Mouse (Mus musculus) heart, postnatal 0 days (tissue): ENCODE measurements around the gene Trank1. TPM values are rescaled to one million over a fixed set of nuclear protein-coding genes. Genes with fewer than 3 reads are reported as not detected.

Experiments
- ATAC-seq: fragments of 200-750 bp; cut with Nextera tagmentation; 2 replicates; pipeline ENCODE4 v1.8.0; 2017; ENCODE audit warnings: low read depth, moderate number of reproducible peaks, moderate library complexity; ENCODE audit not compliant: insufficient read depth
- DNase-seq: peaks from one replicate; pipeline ENCODE4 v3.0.0-alpha.2; 2016; ENCODE audit warnings: low spot score
- H3K27ac ChIP-seq: fragments of 300-500 bp; sonication (generic); 2 replicates; pipeline ENCODE4 v1.5.1; 2014; ENCODE audit warnings: low read depth, mild to moderate bottlenecking
- H3K27me3 ChIP-seq: fragments of 300-500 bp; sonication (generic); 2 replicates; pipeline ENCODE4 v1.6.1; 2014; ENCODE audit warnings: low read length, mixed read lengths; ENCODE audit not compliant: control insufficient read depth, insufficient read depth
- H3K36me3 ChIP-seq: fragments of 300-500 bp; sonication (generic); replicated peaks from 2 replicates; pipeline ENCODE4 v1.6.1; 2014; ENCODE audit warnings: low read length, mixed read lengths; ENCODE audit not compliant: control insufficient read depth, insufficient read depth
- H3K4me1 ChIP-seq: fragments of 300-500 bp; sonication (generic); 2 replicates; pipeline ENCODE4 v1.6.1; 2014; ENCODE audit warnings: antibody characterized with exemption; ENCODE audit not compliant: control insufficient read depth, insufficient read depth
- H3K4me2 ChIP-seq: fragments of 300-500 bp; sonication (generic); 2 replicates; pipeline ENCODE4 v1.6.1; 2014; ENCODE audit warnings: low read depth, mild to moderate bottlenecking, low read length, moderate library complexity
- H3K4me3 ChIP-seq: fragments of 300-500 bp; sonication (generic); 2 replicates; pipeline ENCODE4 v1.5.1; 2014; ENCODE audit warnings: low read depth, low read length
- H3K9ac ChIP-seq: fragments of 300-500 bp; sonication (generic); replicated peaks from 2 replicates; pipeline ENCODE4 v1.6.1; 2014; ENCODE audit warnings: low read depth, low read length, mixed read lengths
- H3K9me3 ChIP-seq: fragments of 300-500 bp; sonication (generic); replicated peaks from 2 replicates; pipeline ENCODE4 v1.6.1; 2016; ENCODE audit warnings: low read length; ENCODE audit not compliant: control insufficient read depth
- CTCF ChIP-seq: IDR thresholded peaks from 2 replicates; pipeline ENCODE4 v1.5.1; 2016; ENCODE audit warnings: antibody characterized with exemption, control low read depth, low read depth
- EP300 ChIP-seq: IDR thresholded peaks from 2 replicates; pipeline ENCODE4 v1.6.1; 2016; ENCODE audit warnings: antibody characterized with exemption, low read depth
- WGBS: fragments of 180-500 bp; shearing (Covaris S2); extraction: QIAGEN DNeasy Blood & Tissue Kit; methylation state at CpG from one replicate; pipeline ENCODE4 v1.1.7; 2014; 5-methylcytosine and 5-hydroxymethylcytosine counted together
- polyA plus RNA-seq: library from polyadenylated mRNA; unstranded; fragments of >200 nt; fragmentation: Nextera tagmentation; extraction: Ambion mirVana; gene quantifications from 2 replicates; pipeline ENCODE4 v1.2.1, GENCODE M21; 2015
- total RNA-seq: library from RNA; depleted of rRNA; stranded (reverse); fragments of >200 nt; gene quantifications from 2 replicates; pipeline ENCODE4 v1.2.3, GENCODE M21; 2014; ENCODE audit warnings: low replicate concordance; rRNA removed

Gene Trank1
- total RNA-seq, result 0.04 TPM in 1 of 2 replicates, not detected in the other
- not detected in 2 replicates for polyA plus RNA-seq

- peak; percentile 17; the same call in 1 of the 2 replicates for ATAC-seq
- H3K9me3 ChIP-seq, result peaks cover 13% of the 10 kb centered on the region; the same call in 1 of the 2 replicates
- WGBS, result 11% methylated on average over 69 of the region's 72 CpGs
- H3K36me3 ChIP-seq, result no peaks in the 10 kb centered on the region
- 0 out of 2 replicates have a peak, but pooled peaks cover 5% of the 10 kb centered on the region for H3K4me1 ChIP-seq
- H3K9ac ChIP-seq, result no peak within 1 kb of the TSS
- peak within 1 kb of the TSS; percentile 65 for H3K4me2 ChIP-seq
- DNase-seq, result no peak
- TF ChIP-seq CTCF, result no peak
- TF ChIP-seq EP300, result no peak
- peak within 1 kb of the TSS; percentile 43 for H3K4me3 ChIP-seq
- no peak within 1 kb of the TSS for H3K27ac ChIP-seq
- H3K27me3 ChIP-seq, result peaks cover 54% of the 10 kb centered on the region
Measured at GRCm38 (mm10) chr9:111311031-111311842, at the start of gene Trank1. Trank1 (plus strand) TSS chr9:111311739.

DNA sequence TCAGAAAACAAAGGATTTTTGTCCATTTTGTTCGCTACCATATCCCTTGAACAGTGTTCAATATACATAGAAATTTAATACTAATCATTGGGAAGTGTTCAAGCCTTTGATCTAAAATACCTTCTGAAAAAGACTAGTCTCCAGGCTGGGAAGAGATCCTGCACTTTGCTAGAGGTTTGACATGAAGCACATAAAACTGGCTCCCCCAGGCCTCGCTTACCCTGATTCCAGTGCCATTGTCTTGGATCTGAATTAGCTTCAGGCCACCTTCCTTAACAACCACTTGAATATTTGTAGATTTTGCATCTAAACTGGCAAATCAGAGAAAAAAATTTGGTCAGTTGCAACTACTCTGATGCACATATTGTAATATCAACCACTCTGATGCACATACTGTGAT is 43.5 kb upstream of the Trank1 start:
- Histone ChIP-seq H3K4me3 (no peak overlapping the region), H3K27ac (no peak overlapping the region), H3K27me3 (no peaks in the 10 kb centered on the region), H3K9me3 (no peaks in the 10 kb centered on the region), H3K36me3 (peaks cover 35% of the 10 kb centered on the region), H3K4me1 (peaks cover 6% of the 10 kb centered on the region), H3K9ac (no peak overlapping the region), H3K4me2 (no peak overlapping the region)
- DNase-seq (no peak), ATAC-seq (no peak)
- TF ChIP-seq EP300, result no peak
- no peak for TF ChIP-seq CTCF
- 100% methylated on average over 2 of the region's 2 CpGs for WGBS

GRCm38 (mm10) chr9:111270606-111271005 is 40.9 kb upstream of the Trank1 start:
- no peak for ATAC-seq
- Histone ChIP-seq H3K9ac (peak overlapping the region; percentile 82), H3K4me2 (peak overlapping the region; percentile 76), H3K4me1 (peaks cover 28% of the 10 kb centered on the region), H3K4me3 (peak overlapping the region; percentile 87), H3K27me3 (no peaks in the 10 kb centered on the region), H3K9me3 (no peaks in the 10 kb centered on the region), H3K36me3 (peaks cover 13% of the 10 kb centered on the region), H3K27ac (peak overlapping the region; percentile 94)
- no peak for DNase-seq
- TF ChIP-seq EP300 (no peak), CTCF (no peak)
- 13% methylated on average over 5 of the region's 5 CpGs for WGBS

- no peak for TF ChIP-seq CTCF
- no peak for TF ChIP-seq EP300
Measured at GRCm38 (mm10) chr9:111271056-111271433, 40.5 kb upstream of the Trank1 start.

GRCm38 (mm10) chr9:111271434-111272160 is 39.9 kb upstream of the Trank1 start, which contains the start of the genes Mlh1 and Epm2aip1:
Mlh1 (minus strand) TSS chr9:111271791.
Epm2aip1 (plus strand) TSS chr9:111271929.
- H3K4me2 ChIP-seq, result peak within 1 kb of the TSS; percentile 78
- peak; percentile 100 for DNase-seq
- WGBS, result under 1% methylated on average over 64 of the region's 64 CpGs
- H3K27me3 ChIP-seq, result no peaks in the 10 kb centered on the region
- H3K9ac ChIP-seq, result peak within 1 kb of the TSS; percentile 89
- H3K4me1 ChIP-seq, result peaks cover 34% of the 10 kb centered on the region
- peaks cover 7% of the 10 kb centered on the region for H3K36me3 ChIP-seq
- TF ChIP-seq EP300, result no peak
- TF ChIP-seq CTCF, result 0 out of 2 replicates have a peak, but pooled peaks have one; percentile 8
- no peaks in the 10 kb centered on the region for H3K9me3 ChIP-seq
- H3K4me3 ChIP-seq, result peak within 1 kb of the TSS; percentile 87
- peak within 1 kb of the TSS; percentile 96 for H3K27ac ChIP-seq
- peak; percentile 98 for ATAC-seq

More at GRCm38 (mm10) chr9:111271056-111271433, 40.5 kb upstream of the Trank1 start:
- Histone ChIP-seq H3K27ac (peak overlapping the region; percentile 94), H3K36me3 (peaks cover 13% of the 10 kb centered on the region), H3K9ac (peak overlapping the region; percentile 82), H3K4me2 (peak overlapping the region; percentile 76), H3K4me1 (peaks cover 32% of the 10 kb centered on the region), H3K4me3 (peak overlapping the region; percentile 87), H3K27me3 (no peaks in the 10 kb centered on the region), H3K9me3 (no peaks in the 10 kb centered on the region)
- ATAC-seq (peak; percentile 42), DNase-seq (peak; percentile 57)
- WGBS, result 1% methylated on average over 32 of the region's 32 CpGs
